In genomic region chr9:121819073-121819770, GRCm38 (mm10) we compare ENCODE assay signal across 10 mouse cellular contexts. TPM values are rescaled to one million over a fixed set of nuclear protein-coding genes. Genes with fewer than 3 reads are reported as not detected.
DNase-seq lines count a peak whose midpoint lies in the region; ATAC-seq and TF ChIP-seq lines count a peak whose summit lies in the region.
"Had no signal": no experiment of that assay in that cellular context is flagged by ENCODE, and none has a peak within 500 bp of the region (broad histone marks: within the 10 kb centered on the region; RNA-seq: fewer than 3 reads in every experiment).

No protein-coding gene starts in this region.

- no peak for TF ChIP-seq EP300 in stomach, postnatal 0 days (optimal IDR thresholded peaks at IDR 0.05)

- peaks cover 11% of the 10 kb centered on the region for H3K4me1 ChIP-seq in hindbrain, embryonic 16.5 days (ENCODE audit: control insufficient read depth, insufficient read depth, low read depth, low read length)
- H3K4me1 ChIP-seq in stomach, postnatal 0 days (replicated peaks; ENCODE audit: control insufficient read depth, insufficient read depth) = no peaks in the 10 kb centered on the region

- no peak overlapping the region for H3K9ac ChIP-seq in hindbrain, embryonic 16.5 days (ENCODE audit: low read depth, low read length)
- no peak overlapping the region for H3K9ac ChIP-seq in stomach, postnatal 0 days (ENCODE audit: low read length)
- H3K9ac ChIP-seq: lung, embryonic 14.5 days had no signal

- peak; percentile 94 for DNase-seq in heart, adult 11 months
- no peak for DNase-seq in heart, adult 8-10 months (ENCODE audit: low spot score)
- peak; percentile 34 for DNase-seq in ovary, adult 18-20 months (ENCODE audit: low spot score)
- no peak for DNase-seq in ovary, postnatal 14 days (ENCODE audit: low spot score)
- DNase-seq in stomach, postnatal 0 days (ENCODE audit: low spot score) = no peak
- DNase-seq in thymus, postnatal 36 days = no peak
- no peak for DNase-seq in yolk sac, embryonic 10.5 days (ENCODE audit: low spot score)
- DNase-seq: heart, postnatal 14 days; lung, embryonic 14.5 days had no signal

- 73% methylated on average over 9 of the region's 9 CpGs for WGBS in hindbrain, embryonic 16.5 days
- 30% methylated on average over 9 of the region's 9 CpGs for WGBS in stomach, postnatal 0 days

- no peak for TF ChIP-seq CTCF in stomach, postnatal 0 days (IDR thresholded peaks at IDR 0.05; ENCODE audit: low read depth)

- no peak overlapping the region for H3K4me3 ChIP-seq in hindbrain, embryonic 16.5 days (ENCODE audit: low read length)
- H3K4me3 ChIP-seq in stomach, postnatal 0 days (ENCODE audit: low read depth, low read length) = no peak overlapping the region

- no peak for ATAC-seq in hindbrain, embryonic 16.5 days
- ATAC-seq in stomach, postnatal 0 days (ENCODE audit: low FRiP score, low TSS enrichment) = peak; percentile 39; the same call in 1 of the 2 replicates

- no peaks in the 10 kb centered on the region for H3K9me3 ChIP-seq in hindbrain, embryonic 16.5 days (ENCODE audit: control insufficient read depth, low read length)
- no peaks in the 10 kb centered on the region for H3K9me3 ChIP-seq in stomach, postnatal 0 days (ENCODE audit: control insufficient read depth, low read length)

- H3K27me3 ChIP-seq in hindbrain, embryonic 16.5 days (replicated peaks; ENCODE audit: control insufficient read depth, insufficient read depth, low read length) = no peaks in the 10 kb centered on the region
- H3K27me3 ChIP-seq in stomach, postnatal 0 days (ENCODE audit: control insufficient read depth, insufficient read depth, low read length) = no peaks in the 10 kb centered on the region

- H3K4me2 ChIP-seq in hindbrain, embryonic 16.5 days (ENCODE audit: low read length) = no peak overlapping the region
- H3K4me2 ChIP-seq in stomach, postnatal 0 days (replicated peaks; ENCODE audit: low read depth) = no peak overlapping the region
- H3K4me2 ChIP-seq: lung, embryonic 14.5 days had no signal

- no peaks in the 10 kb centered on the region for H3K36me3 ChIP-seq in hindbrain, embryonic 16.5 days (ENCODE audit: control insufficient read depth, insufficient read depth, low read length)
- H3K36me3 ChIP-seq in stomach, postnatal 0 days (ENCODE audit: control insufficient read depth, insufficient read depth, low read length) = no peaks in the 10 kb centered on the region

- H3K27ac ChIP-seq in hindbrain, embryonic 16.5 days (ENCODE audit: low read depth, low read length) = peak overlapping the region; percentile 57; the same call in 1 of the 2 replicates
- peak overlapping the region; percentile 73 for H3K27ac ChIP-seq in stomach, postnatal 0 days (replicated peaks)

RNA-seq across cellular contexts. Expression of gene Ccdc13, which starts 20.0 kb away (rescaled TPM):
- under 1 TPM in 2 of 4 experiments, not detected in 2; 0.12 to 0.27 TPM for total RNA-seq in heart, adult 8-10 months (2022)
- 2.8 and 3.6 TPM in 2 replicates for polyA plus RNA-seq in hindbrain, embryonic 16.5 days (2015; fragmentation: Nextera tagmentation; extraction: Ambion mirVana)
- 0.16 and 0.19 TPM in 2 replicates for polyA plus RNA-seq in stomach, postnatal 0 days (2015; fragmentation: Nextera tagmentation; extraction: Ambion mirVana)

RNA-seq across cellular contexts. Expression of gene Hhatl, which starts 26.9 kb away (rescaled TPM):
- 100 to 1,000 TPM; 100 to 119 (median 118) TPM for total RNA-seq in heart, adult 8-10 months (2022)
- polyA plus RNA-seq in hindbrain, embryonic 16.5 days (2015; fragmentation: Nextera tagmentation; extraction: Ambion mirVana) = 0.50 and 0.55 TPM in 2 replicates
- polyA plus RNA-seq in stomach, postnatal 0 days (2015; fragmentation: Nextera tagmentation; extraction: Ambion mirVana) = 1.5 and 2.0 TPM in 2 replicates

RNA-seq across cellular contexts. Expression of gene Higd1a, which starts 38.9 kb away (rescaled TPM):
- total RNA-seq in heart, adult 8-10 months (2022) = 100 to 1,000 TPM; 186 to 221 (median 198) TPM
- 160 and 166 TPM in 2 replicates for polyA plus RNA-seq in hindbrain, embryonic 16.5 days (2015; fragmentation: Nextera tagmentation; extraction: Ambion mirVana)
- 631 and 679 TPM in 2 replicates for polyA plus RNA-seq in stomach, postnatal 0 days (2015; fragmentation: Nextera tagmentation; extraction: Ambion mirVana)

RNA-seq across cellular contexts. Expression of gene Klhl40, which starts 41.8 kb away (rescaled TPM):
- total RNA-seq in heart, adult 8-10 months (2022) = 10 to 100 TPM; 17.9 to 23.6 (median 20.0) TPM
- 1.9 and 3.3 TPM in 2 replicates for polyA plus RNA-seq in hindbrain, embryonic 16.5 days (2015; fragmentation: Nextera tagmentation; extraction: Ambion mirVana)
- polyA plus RNA-seq in stomach, postnatal 0 days (2015; fragmentation: Nextera tagmentation; extraction: Ambion mirVana) = 0.42 and 0.46 TPM in 2 replicates

Comparison
In these comparisons a context has a peak if more than half of its experiments do, and no peak if none do; other contexts are left out.
1. DNase-seq: peak in heart, adult 11 months (single experiment) and ovary, adult 18-20 months (single experiment); none in heart, adult 8-10 months (single experiment), ovary, postnatal 14 days (single experiment), stomach, postnatal 0 days (single experiment), thymus, postnatal 36 days (0 of 2) and yolk sac, embryonic 10.5 days (single experiment).